Mouse (Mus musculus) testis, adult 2 months (tissue): ENCODE measurements around the gene Chtf18.

Experiments
- CTCF ChIP-seq: fragments of 200-500 bp; IDR thresholded peaks from 2 replicates; pipeline ENCODE4 v1.5.1; 2012; ENCODE audit warnings: low read depth, mild to moderate bottlenecking, inconsistent platforms, low read length, moderate library complexity; ENCODE audit not compliant: control insufficient read depth, insufficient read depth, insufficient replicate concordance
- POLR2A ChIP-seq: fragments of 200-500 bp; IDR thresholded peaks from 2 replicates; pipeline ENCODE4 v1.6.1; 2012; ENCODE audit warnings: low read depth, mild to moderate bottlenecking, inconsistent platforms, low read length, moderate library complexity; ENCODE audit not compliant: control insufficient read depth

- TF ChIP-seq CTCF, result peak; percentile 47; the same call in 1 of the 2 replicates
- no peak for TF ChIP-seq POLR2A
Measured at GRCm38 (mm10) chr17:25700863-25701496, 26.2 kb downstream of the Chtf18 start.
